Mouse (Mus musculus) megakaryocyte, embryonic 14.5 days (primary cell): Measurements from ENCODE around the gene Ms4a12.

Experiments
- FLI1 ChIP-seq: IDR thresholded peaks from 2 replicates; pipeline ENCODE4 v1.6.1; 2012; ENCODE audit warnings: low read length, inconsistent platforms, mixed read lengths
- GATA1 ChIP-seq: IDR thresholded peaks from 3 replicates; pipeline ENCODE4 v1.6.1; 2012; ENCODE audit warnings: mixed read lengths, low read length, inconsistent platforms, borderline replicate concordance

- TF ChIP-seq GATA1 = no peak
- no peak for TF ChIP-seq FLI1
Measured at GRCm38 (mm10) chr19:11177464-11177863, 54.8 kb downstream of the Ms4a12 start.
